Mouse (Mus musculus): ENCODE results near the gene 9930021J03Rik. TPM values are rescaled to one million over a fixed set of nuclear protein-coding genes. Genes with fewer than 3 reads are reported as not detected.

9930021J03Rik gene
- polyA plus RNA-seq (2012; ENCODE audit: insufficient read depth, insufficient read length, low replicate concordance, missing spikeins): not detected in 2 replicates

- WGBS: under 1% methylated on average over 78 of the region's 95 CpGs
- peak within 1 kb of the TSS; percentile 77 for H3K27ac ChIP-seq (ENCODE audit: insufficient read depth, low read depth, low read length)
- peak; percentile 40 for TF ChIP-seq POLR2A (IDR thresholded peaks at IDR 0.05; ENCODE audit: insufficient read depth, low read depth, low read length)
- no peak for TF ChIP-seq CTCF (IDR thresholded peaks at IDR 0.05; ENCODE audit: insufficient read depth, low read depth, low read length)
- H3K4me3 ChIP-seq (ENCODE audit: insufficient read depth, low read depth, low read length): peak within 1 kb of the TSS; percentile 89
- peaks cover 4% of the 10 kb centered on the region for H3K4me1 ChIP-seq (ENCODE audit: control insufficient read depth, insufficient read depth, low read length)
Measured at GRCm38 (mm10) chr19:29805917-29806785, at the start of gene 9930021J03Rik. Gene 9930021J03Rik, minus strand, starts transcription at chr19:29805989.

GRCm38 (mm10) chr19:29853711-29854110 lies 47.9 kb upstream of the 9930021J03Rik start:
- 96% methylated on average over 5 of the region's 5 CpGs for WGBS
- no peaks in the 10 kb centered on the region for H3K4me1 ChIP-seq (ENCODE audit: control insufficient read depth, insufficient read depth, low read length)
- no peak overlapping the region for H3K4me3 ChIP-seq (ENCODE audit: insufficient read depth, low read depth, low read length)
- TF ChIP-seq POLR2A (IDR thresholded peaks at IDR 0.05; ENCODE audit: insufficient read depth, low read depth, low read length) (no peak), CTCF (IDR thresholded peaks at IDR 0.05; ENCODE audit: insufficient read depth, low read depth, low read length) (no peak)
- H3K27ac ChIP-seq (ENCODE audit: insufficient read depth, low read depth, low read length): no peak overlapping the region

GRCm38 (mm10) chr19:29851036-29851690 lies 45.4 kb upstream of the 9930021J03Rik start:
- no peak overlapping the region for H3K27ac ChIP-seq (ENCODE audit: insufficient read depth, low read depth, low read length)
- no peak for TF ChIP-seq POLR2A (IDR thresholded peaks at IDR 0.05; ENCODE audit: insufficient read depth, low read depth, low read length)
- TF ChIP-seq CTCF (IDR thresholded peaks at IDR 0.05; ENCODE audit: insufficient read depth, low read depth, low read length): no peak
- H3K4me1 ChIP-seq (ENCODE audit: control insufficient read depth, insufficient read depth, low read length): no peaks in the 10 kb centered on the region
- H3K4me3 ChIP-seq (ENCODE audit: insufficient read depth, low read depth, low read length): no peak overlapping the region
- 36% methylated on average over 12 of the region's 12 CpGs for WGBS

- WGBS: 79% methylated on average over 11 of the region's 11 CpGs
- Histone ChIP-seq H3K4me1 (ENCODE audit: control insufficient read depth, insufficient read depth, low read length) (no peaks in the 10 kb centered on the region), H3K27ac (ENCODE audit: insufficient read depth, low read depth, low read length) (no peak overlapping the region), H3K4me3 (ENCODE audit: insufficient read depth, low read depth, low read length) (no peak overlapping the region)
- TF ChIP-seq CTCF (IDR thresholded peaks at IDR 0.05; ENCODE audit: insufficient read depth, low read depth, low read length): no peak
- TF ChIP-seq POLR2A (IDR thresholded peaks at IDR 0.05; ENCODE audit: insufficient read depth, low read depth, low read length): no peak
Measured at GRCm38 (mm10) chr19:29849924-29850551, 44.2 kb upstream of the 9930021J03Rik start.

GRCm38 (mm10) chr19:29844036-29844661 lies 38.4 kb upstream of the 9930021J03Rik start:
- 41% methylated on average over 12 of the region's 12 CpGs for WGBS
- TF ChIP-seq CTCF (IDR thresholded peaks at IDR 0.05; ENCODE audit: insufficient read depth, low read depth, low read length) (no peak), POLR2A (IDR thresholded peaks at IDR 0.05; ENCODE audit: insufficient read depth, low read depth, low read length) (no peak)
- Histone ChIP-seq H3K27ac (ENCODE audit: insufficient read depth, low read depth, low read length) (no peak overlapping the region), H3K4me1 (ENCODE audit: control insufficient read depth, insufficient read depth, low read length) (no peaks in the 10 kb centered on the region), H3K4me3 (ENCODE audit: insufficient read depth, low read depth, low read length) (no peak overlapping the region)

GRCm38 (mm10) chr19:29843641-29844035 lies 37.8 kb upstream of the 9930021J03Rik start:
- TF ChIP-seq POLR2A (IDR thresholded peaks at IDR 0.05; ENCODE audit: insufficient read depth, low read depth, low read length): no peak
- no peak for TF ChIP-seq CTCF (IDR thresholded peaks at IDR 0.05; ENCODE audit: insufficient read depth, low read depth, low read length)
- H3K27ac ChIP-seq (ENCODE audit: insufficient read depth, low read depth, low read length): no peak overlapping the region; the same call in 1 of the 2 replicates
- H3K4me1 ChIP-seq (ENCODE audit: control insufficient read depth, insufficient read depth, low read length): no peaks in the 10 kb centered on the region
- H3K4me3 ChIP-seq (ENCODE audit: insufficient read depth, low read depth, low read length): no peak overlapping the region
- WGBS: 47% methylated on average over 5 of the region's 5 CpGs

GRCm38 (mm10) chr19:29842973-29843372 lies 37.2 kb upstream of the 9930021J03Rik start:
- 72% methylated on average over 8 of the region's 8 CpGs for WGBS
- no peak for TF ChIP-seq POLR2A (IDR thresholded peaks at IDR 0.05; ENCODE audit: insufficient read depth, low read depth, low read length)
- TF ChIP-seq CTCF (IDR thresholded peaks at IDR 0.05; ENCODE audit: insufficient read depth, low read depth, low read length): no peak
- no peak overlapping the region for H3K4me3 ChIP-seq (ENCODE audit: insufficient read depth, low read depth, low read length)
- H3K4me1 ChIP-seq (ENCODE audit: control insufficient read depth, insufficient read depth, low read length): no peaks in the 10 kb centered on the region
- H3K27ac ChIP-seq (ENCODE audit: insufficient read depth, low read depth, low read length): no peak overlapping the region

- TF ChIP-seq POLR2A (IDR thresholded peaks at IDR 0.05; ENCODE audit: insufficient read depth, low read depth, low read length) (no peak), CTCF (IDR thresholded peaks at IDR 0.05; ENCODE audit: insufficient read depth, low read depth, low read length) (no peak)
- 87% methylated on average over 4 of the region's 4 CpGs for WGBS
- Histone ChIP-seq H3K4me3 (ENCODE audit: insufficient read depth, low read depth, low read length) (no peak overlapping the region), H3K4me1 (ENCODE audit: control insufficient read depth, insufficient read depth, low read length) (no peaks in the 10 kb centered on the region), H3K27ac (ENCODE audit: insufficient read depth, low read depth, low read length) (no peak overlapping the region)
Measured at GRCm38 (mm10) chr19:29840642-29841041, 34.9 kb upstream of the 9930021J03Rik start.

Measured in olfactory bulb, adult 2 months (tissue).